Mouse (Mus musculus) adrenal gland, postnatal 10 days (tissue): ENCODE results near the gene Tiam1. TPM values are rescaled to one million over a fixed set of nuclear protein-coding genes. Genes with fewer than 3 reads are reported as not detected.

Experiments
- DNase-seq: peaks from one replicate; pipeline ENCODE4 v3.0.0; 2021; ENCODE audit warnings: mixed read lengths
- total RNA-seq, 2 experiments: library from RNA; stranded (reverse); gene quantifications; 2 replicates each; pipeline ENCODE4 v1.2.3; 2021

The Tiam1 gene
- total RNA-seq, 2 experiments from 2014 or later = 47.3 to 50.3 TPM

DNA sequence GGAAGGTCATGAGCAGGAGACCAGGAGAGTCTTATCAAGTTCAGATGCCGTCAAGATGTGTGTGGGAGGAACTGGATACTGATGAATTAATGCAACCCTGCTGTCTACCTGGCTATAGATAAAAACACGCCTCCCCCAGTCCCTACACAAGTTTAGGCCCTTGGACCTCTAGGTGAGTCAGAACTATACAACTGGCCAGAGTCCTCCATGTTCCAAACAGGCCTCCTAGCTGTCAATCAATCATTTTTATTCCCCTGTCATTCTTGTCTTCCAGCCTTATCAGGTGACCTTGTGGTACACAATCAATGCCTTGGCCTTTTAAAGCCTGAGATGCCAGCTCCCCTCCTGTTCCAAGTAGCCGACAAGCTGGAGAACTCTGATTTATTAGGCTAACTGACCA lies 363.9 kb downstream of the Tiam1 start:
- no peak for DNase-seq

DNA sequence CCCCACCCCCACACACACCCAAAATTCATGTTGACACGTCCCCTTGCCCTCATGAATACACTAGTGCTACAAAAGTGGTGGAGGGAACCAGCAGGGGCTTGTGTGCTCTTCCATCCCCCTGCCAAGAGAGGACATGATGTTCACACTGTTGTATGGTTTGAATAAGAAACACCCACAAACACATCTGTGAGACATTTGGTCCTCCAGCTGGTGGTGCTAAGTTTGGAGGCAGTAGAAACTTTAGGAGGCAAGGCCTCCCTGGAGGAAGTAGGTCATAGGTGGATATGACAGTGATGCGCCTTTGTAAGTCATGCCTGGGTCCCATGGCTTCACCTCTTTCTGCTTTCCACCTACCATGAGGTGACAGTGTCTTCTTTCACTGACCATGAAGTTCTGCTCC lies 366.1 kb downstream of the Tiam1 start:
- DNase-seq = no peak

GRCm38 (mm10) chr16:89774553-89774913 lies 369.0 kb downstream of the Tiam1 start:
- DNase-seq = no peak

DNA sequence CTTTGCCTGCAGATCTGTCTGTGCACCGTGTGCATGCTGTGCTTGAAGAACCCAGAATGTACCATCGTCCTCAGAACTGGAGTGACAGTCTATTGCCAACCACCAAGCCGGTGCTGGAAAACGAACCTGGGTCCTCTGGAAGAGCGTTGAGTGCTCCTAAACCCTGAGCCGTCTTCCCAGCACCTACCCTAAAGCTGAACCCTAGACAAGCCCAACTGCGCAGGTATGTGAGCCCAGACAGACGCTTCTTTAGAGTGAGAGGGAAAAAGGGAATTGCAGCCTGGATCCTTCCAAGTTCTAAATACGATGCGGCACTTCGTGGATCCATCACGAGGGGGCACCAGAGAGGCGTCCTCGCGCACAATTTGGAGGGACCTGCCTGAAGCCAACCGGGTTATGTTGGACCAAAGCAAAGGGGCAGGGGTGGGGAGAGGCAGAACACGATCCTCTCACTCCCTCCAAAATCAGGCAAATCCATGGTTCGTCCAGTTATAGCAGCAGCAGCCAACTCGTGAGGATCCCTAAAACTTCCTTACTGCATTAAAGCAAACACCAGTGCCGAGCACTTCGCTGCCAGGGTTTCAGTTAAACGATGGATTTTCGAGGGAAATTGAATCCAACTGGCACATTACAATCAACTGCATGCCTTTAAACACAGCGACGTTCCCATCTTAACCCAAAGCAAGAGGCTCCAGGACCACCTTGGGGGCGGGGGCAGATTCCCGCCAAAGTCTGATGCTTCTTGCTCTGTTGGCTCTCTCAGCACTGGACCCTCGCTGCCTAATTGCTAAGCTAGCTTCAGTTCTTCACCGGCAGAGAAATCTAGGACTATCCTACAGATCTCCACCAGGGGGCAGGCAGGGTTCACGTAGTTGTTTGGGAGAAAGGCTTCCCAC lies 369.7 kb downstream of the Tiam1 start:
- peak; percentile 93 for DNase-seq

- no peak for DNase-seq
These were observed 377.6 kb downstream of the Tiam1 start for GRCm38 (mm10) chr16:89765919-89766318.

DNA sequence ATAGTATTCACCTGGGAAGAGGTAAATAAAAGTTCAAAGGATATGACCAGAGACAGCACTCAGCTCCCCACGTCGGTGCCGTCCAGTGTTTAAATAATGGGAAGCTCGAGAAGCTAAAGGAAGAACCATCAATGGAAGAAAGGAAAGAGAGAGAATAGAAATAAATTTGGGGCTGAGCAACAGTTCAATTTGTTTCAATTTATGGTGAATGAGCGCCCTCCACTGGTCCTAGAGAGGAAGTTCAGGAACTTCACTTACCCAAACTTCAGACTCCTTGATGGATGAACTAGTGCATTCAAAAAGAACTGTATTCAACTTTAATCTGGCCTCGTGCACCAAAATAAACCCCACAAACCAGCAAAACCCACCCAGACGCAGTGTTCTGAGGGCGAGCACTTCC lies 378.1 kb downstream of the Tiam1 start:
- DNase-seq = peak; percentile 35

GRCm38 (mm10) chr16:89763812-89764211 lies 379.8 kb downstream of the Tiam1 start:
- DNase-seq = no peak

- no peak for DNase-seq
These were observed 381.0 kb downstream of the Tiam1 start for GRCm38 (mm10) chr16:89762523-89762922.

GRCm38 (mm10) chr16:89762096-89762495 lies 381.5 kb downstream of the Tiam1 start:
- peak; percentile 10 for DNase-seq

DNA sequence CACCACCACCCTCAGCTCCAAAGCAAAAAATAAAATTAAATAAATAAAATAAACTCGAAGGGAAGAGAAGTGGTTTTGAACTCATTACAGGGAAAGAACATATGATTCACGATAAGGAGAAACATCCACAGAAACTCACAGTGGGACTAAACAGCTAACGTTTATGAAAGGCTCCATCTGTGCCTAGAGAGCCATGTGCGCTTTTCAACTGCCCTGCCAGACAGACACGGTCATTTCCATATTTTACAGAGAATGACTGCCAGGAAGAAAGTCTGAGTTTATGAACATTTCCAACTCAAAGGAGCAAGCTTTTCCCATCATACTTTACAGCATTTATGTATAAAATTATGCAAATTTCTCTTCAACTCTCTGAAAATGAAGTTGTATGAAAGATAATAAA lies 386.2 kb downstream of the Tiam1 start:
- no peak for DNase-seq

GRCm38 (mm10) chr16:89754709-89755108 lies 388.9 kb downstream of the Tiam1 start:
- no peak for DNase-seq

- no peak for DNase-seq
These were observed 395.7 kb downstream of the Tiam1 start for GRCm38 (mm10) chr16:89747864-89748263.

GRCm38 (mm10) chr16:89739559-89739958 lies 404.0 kb downstream of the Tiam1 start:
- no peak for DNase-seq

DNA sequence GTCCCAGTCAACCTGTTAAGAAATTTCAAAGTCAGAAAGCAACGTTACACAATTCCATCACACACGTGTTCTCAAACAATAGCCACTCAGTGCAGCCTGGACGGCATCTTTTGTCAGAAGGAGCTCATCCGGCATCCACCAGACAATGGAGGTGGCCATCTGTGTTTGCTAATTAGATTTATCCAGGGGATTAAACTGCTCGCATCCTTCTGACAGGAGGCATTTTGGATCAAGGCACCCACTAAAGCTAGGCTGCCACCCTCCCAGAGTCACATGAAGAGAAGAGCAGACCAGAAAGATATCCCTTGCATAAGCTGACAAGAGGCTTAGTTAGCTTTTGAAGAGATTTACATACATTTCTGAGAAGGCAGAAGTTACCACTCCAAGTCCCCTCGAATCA lies 404.6 kb downstream of the Tiam1 start:
- no peak for DNase-seq

Other genes starting within 250 kb of the Tiam1 start
- 1,000 to 10,000 TPM; 1,099 to 1,142 TPM for gene Sod1, start 77.0 kb upstream of the Tiam1 start, total RNA-seq
- gene Scaf4, start 140.7 kb upstream of the Tiam1 start, total RNA-seq = 10 to 100 TPM; 37.4 to 50.4 TPM
- gene Hunk, start 242.2 kb upstream of the Tiam1 start, total RNA-seq = 1 to 10 TPM; 5.5 to 7.7 TPM